Mouse (Mus musculus): ENCODE results near the gene Igsf9b. TPM values are rescaled to one million over a fixed set of nuclear protein-coding genes. Genes with fewer than 3 reads are reported as not detected.

Gene Igsf9b
- polyA plus RNA-seq, 1 experiment from 2014 or later = 3.3 TPM

DNA sequence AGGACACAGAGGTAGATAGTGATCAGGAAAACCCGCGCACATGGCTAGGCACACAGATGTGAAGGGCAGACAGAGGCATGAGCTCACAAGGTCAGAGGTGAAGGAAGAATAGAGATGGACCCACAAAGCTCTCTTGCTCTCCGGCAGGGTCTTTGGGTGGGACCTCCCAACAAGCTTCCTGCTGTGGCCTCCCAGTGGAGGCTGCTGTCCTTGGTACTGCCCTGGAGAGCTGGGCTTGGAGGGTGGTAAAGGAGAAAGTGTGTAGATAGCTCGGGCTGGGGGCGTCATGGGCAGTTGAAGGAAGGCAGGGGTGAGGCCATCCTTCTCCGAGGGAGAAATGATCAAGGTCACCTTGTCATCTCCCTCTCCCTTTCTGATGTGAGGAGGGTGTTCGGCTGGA lies 9.0 kb downstream of the Igsf9b start:
- Histone ChIP-seq H3K27me3 (replicated peaks) (peaks cover 31% of the 10 kb centered on the region), H3K4me1 (replicated peaks) (peaks cover 26% of the 10 kb centered on the region), H3K9ac (no peak overlapping the region), H3K4me2 (no peak overlapping the region), H3K4me3 (no peak overlapping the region), H3K9me3 (replicated peaks) (no peaks in the 10 kb centered on the region), H3K36me3 (no peaks in the 10 kb centered on the region), H3K27ac (ENCODE audit: poor library complexity, severe bottlenecking) (no peak overlapping the region)
- 30% methylated on average over 7 of the region's 7 CpGs for WGBS
- ATAC-seq (ENCODE audit: insufficient number of reproducible peaks, low FRiP score) = no peak

DNA sequence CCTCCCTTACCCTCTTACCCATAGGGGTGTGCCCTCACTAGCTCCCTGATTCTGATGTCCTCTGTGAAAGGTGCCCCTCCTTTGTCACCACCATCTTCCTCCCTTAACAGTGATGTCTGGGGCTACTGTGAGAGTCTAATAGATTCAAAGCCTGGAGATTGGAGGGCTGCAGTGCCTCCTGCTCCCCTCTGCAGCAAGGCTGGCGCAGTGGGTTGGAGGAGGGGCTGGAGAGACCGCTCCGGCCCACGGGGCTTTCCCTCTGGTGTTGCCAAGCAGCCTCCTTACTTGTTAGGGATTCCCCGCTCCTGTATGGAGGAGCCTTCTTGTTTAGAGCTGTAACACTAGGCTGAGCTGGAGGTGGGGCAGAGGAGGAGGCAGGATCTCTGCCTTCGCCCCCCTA lies 9.6 kb downstream of the Igsf9b start:
- Histone ChIP-seq H3K27ac (ENCODE audit: poor library complexity, severe bottlenecking) (no peak overlapping the region), H3K9me3 (replicated peaks) (no peaks in the 10 kb centered on the region), H3K9ac (no peak overlapping the region), H3K4me1 (replicated peaks) (peaks cover 24% of the 10 kb centered on the region), H3K36me3 (no peaks in the 10 kb centered on the region), H3K4me2 (no peak overlapping the region), H3K4me3 (no peak overlapping the region), H3K27me3 (replicated peaks) (peaks cover 27% of the 10 kb centered on the region)
- ATAC-seq (ENCODE audit: insufficient number of reproducible peaks, low FRiP score) = no peak
- 35% methylated on average over 6 of the region's 6 CpGs for whole genome bisulfite sequencing

DNA sequence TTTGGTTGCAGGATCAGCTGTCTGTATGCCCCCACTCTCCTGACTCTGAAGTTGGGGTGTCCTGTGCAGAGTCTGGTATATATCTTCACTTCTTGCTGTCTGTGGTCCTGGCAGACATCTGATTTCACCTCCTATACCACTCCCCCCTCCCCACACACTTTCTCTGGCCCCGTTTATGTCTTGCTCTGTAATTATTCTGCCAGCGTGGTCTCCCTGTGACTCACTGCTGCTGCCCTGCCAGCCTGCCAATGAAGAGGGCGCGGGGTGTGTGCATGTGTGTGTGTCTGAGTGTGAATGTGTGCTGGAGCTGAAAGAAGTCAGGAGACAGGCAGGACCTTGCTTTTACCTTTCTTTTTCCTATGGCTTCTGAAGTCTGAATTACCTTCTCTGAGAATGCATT lies 11.0 kb downstream of the Igsf9b start:
- Histone ChIP-seq H3K36me3 (no peaks in the 10 kb centered on the region), H3K9ac (no peak overlapping the region), H3K27ac (ENCODE audit: poor library complexity, severe bottlenecking) (no peak overlapping the region), H3K4me1 (replicated peaks) (peaks cover 10% of the 10 kb centered on the region), H3K4me2 (no peak overlapping the region), H3K27me3 (replicated peaks) (peaks cover 19% of the 10 kb centered on the region; the same call in 1 of the 2 replicates), H3K9me3 (replicated peaks) (no peaks in the 10 kb centered on the region), H3K4me3 (no peak overlapping the region)
- no peak for ATAC-seq (ENCODE audit: insufficient number of reproducible peaks, low FRiP score)
- 72% methylated on average over 4 of the region's 4 CpGs for whole genome bisulfite sequencing

DNA sequence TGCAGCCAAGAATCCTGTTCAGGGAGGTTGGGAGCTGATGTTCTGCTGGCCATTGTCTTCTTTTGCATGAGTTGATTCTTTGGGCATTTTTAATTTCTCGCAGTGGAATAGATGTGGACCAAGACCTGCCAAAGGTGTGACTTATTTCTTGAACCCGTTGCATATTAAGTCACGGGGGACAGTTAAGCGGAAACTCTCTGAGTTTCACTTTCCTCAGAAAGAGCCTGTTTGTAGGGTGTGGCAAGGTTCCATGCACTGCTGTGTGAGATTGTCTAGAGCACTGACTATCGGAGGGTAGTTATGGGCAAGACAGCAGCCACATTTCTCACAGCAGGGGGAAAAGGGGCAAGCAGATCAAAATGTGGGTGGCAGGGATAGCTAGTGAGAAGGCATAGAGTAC lies 14.4 kb downstream of the Igsf9b start:
- H3K9ac ChIP-seq = no peak overlapping the region

DNA sequence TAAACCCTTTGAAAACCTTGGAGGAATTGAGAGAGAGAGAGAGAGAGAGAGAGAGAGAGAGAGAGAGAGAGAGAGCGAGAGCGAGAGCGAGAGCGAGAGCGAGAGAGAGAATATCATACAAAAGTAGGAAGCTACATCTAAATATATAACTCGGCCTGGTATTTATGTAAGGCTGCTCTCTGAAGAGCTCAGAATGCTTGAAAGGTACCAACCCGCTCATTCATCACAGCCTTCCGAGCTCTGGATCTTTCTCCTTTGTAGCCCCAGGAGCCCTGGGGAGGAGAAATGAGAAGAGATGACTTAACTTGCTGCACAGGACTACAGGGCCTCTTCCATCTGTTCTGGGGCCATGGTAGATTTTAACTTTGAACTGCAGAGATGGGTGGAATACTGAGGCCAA lies 22.3 kb downstream of the Igsf9b start:
- no peak for ATAC-seq (ENCODE audit: insufficient number of reproducible peaks, low FRiP score)
- H3K27ac ChIP-seq (ENCODE audit: poor library complexity, severe bottlenecking) = no peak overlapping the region
- 0 out of 2 replicates have a peak, but pooled peaks cover 2% of the 10 kb centered on the region for H3K27me3 ChIP-seq (replicated peaks)
- no peaks in the 10 kb centered on the region for H3K9me3 ChIP-seq (replicated peaks)
- no peak overlapping the region for H3K4me2 ChIP-seq
- WGBS = 90% methylated on average over 8 of the region's 8 CpGs
- no peaks in the 10 kb centered on the region for H3K4me1 ChIP-seq (replicated peaks)
- no peak overlapping the region for H3K9ac ChIP-seq
- no peaks in the 10 kb centered on the region for H3K36me3 ChIP-seq
- no peak overlapping the region for H3K4me3 ChIP-seq

More for the DNA sequence above, 14.4 kb downstream of the Igsf9b start:
- Histone ChIP-seq H3K27me3 (replicated peaks) (peaks cover 3% of the 10 kb centered on the region; the same call in 1 of the 2 replicates), H3K27ac (ENCODE audit: poor library complexity, severe bottlenecking) (no peak overlapping the region), H3K4me2 (no peak overlapping the region), H3K4me3 (no peak overlapping the region), H3K36me3 (no peaks in the 10 kb centered on the region), H3K9me3 (replicated peaks) (no peaks in the 10 kb centered on the region), H3K4me1 (replicated peaks) (peaks cover 9% of the 10 kb centered on the region; the same call in 1 of the 2 replicates)
- 87% methylated on average over 5 of the region's 5 CpGs for WGBS
- no peak for ATAC-seq (ENCODE audit: insufficient number of reproducible peaks, low FRiP score)

DNA sequence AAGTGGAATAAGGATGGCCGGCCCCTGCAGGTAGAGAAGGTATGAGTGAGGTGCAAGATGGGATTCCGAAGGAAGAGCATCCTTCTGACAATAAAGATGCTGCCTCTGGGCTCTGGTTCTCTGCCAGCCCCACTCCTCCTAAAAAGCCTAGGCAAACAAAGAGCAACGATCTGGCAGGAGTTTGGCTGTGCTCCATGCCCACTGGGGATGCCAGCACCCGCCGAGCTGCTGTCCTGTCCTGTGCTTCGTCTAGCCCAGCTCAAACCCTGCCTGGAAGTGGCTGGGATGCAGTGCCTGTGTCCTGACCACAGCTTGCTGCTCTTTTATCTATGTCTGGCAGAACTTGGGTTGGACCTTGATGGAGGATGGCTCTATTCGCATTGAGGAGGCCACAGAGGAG lies 23.3 kb downstream of the Igsf9b start:
- H3K9ac ChIP-seq = no peak overlapping the region
- H3K27ac ChIP-seq (ENCODE audit: poor library complexity, severe bottlenecking) = no peak overlapping the region

DNA sequence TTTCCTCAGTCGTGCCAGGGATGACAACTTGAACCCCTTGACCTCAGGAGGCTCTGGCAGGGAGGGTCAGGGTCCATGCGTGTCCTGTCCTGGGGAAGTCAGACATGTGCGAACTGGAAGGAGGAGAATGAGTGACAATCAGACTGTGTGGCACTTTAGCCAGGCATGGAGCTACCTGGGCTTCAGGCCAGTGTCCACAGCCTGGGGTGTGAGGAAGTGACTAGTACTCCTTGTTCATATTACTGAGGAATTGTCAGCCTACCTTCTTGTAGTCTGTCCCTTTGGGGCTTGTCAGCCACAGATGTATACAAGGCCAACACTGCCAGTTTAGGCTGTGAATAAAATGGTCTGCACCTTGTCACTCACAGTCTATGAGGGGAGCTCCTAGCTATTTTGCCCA lies 24.4 kb downstream of the Igsf9b start:
- no peaks in the 10 kb centered on the region for H3K9me3 ChIP-seq (replicated peaks)
- no peak for ATAC-seq (ENCODE audit: insufficient number of reproducible peaks, low FRiP score)
- no peaks in the 10 kb centered on the region for H3K4me1 ChIP-seq (replicated peaks)
- H3K36me3 ChIP-seq = no peaks in the 10 kb centered on the region
- no peak overlapping the region for H3K4me2 ChIP-seq
- H3K9ac ChIP-seq = no peak overlapping the region
- H3K4me3 ChIP-seq = no peak overlapping the region
- no peak overlapping the region for H3K27ac ChIP-seq (ENCODE audit: poor library complexity, severe bottlenecking)
- H3K27me3 ChIP-seq (replicated peaks) = 0 out of 2 replicates have a peak, but pooled peaks cover 7% of the 10 kb centered on the region
- 77% methylated on average over 3 of the region's 3 CpGs for WGBS

More for the DNA sequence above, 23.3 kb downstream of the Igsf9b start:
- no peaks in the 10 kb centered on the region for H3K4me1 ChIP-seq (replicated peaks)
- no peaks in the 10 kb centered on the region for H3K36me3 ChIP-seq
- no peak for ATAC-seq (ENCODE audit: insufficient number of reproducible peaks, low FRiP score)
- H3K4me3 ChIP-seq = no peak overlapping the region
- H3K27me3 ChIP-seq (replicated peaks) = 0 out of 2 replicates have a peak, but pooled peaks cover 7% of the 10 kb centered on the region
- 80% methylated on average over 7 of the region's 7 CpGs for WGBS
- H3K9me3 ChIP-seq (replicated peaks) = no peaks in the 10 kb centered on the region
- no peak overlapping the region for H3K4me2 ChIP-seq

DNA sequence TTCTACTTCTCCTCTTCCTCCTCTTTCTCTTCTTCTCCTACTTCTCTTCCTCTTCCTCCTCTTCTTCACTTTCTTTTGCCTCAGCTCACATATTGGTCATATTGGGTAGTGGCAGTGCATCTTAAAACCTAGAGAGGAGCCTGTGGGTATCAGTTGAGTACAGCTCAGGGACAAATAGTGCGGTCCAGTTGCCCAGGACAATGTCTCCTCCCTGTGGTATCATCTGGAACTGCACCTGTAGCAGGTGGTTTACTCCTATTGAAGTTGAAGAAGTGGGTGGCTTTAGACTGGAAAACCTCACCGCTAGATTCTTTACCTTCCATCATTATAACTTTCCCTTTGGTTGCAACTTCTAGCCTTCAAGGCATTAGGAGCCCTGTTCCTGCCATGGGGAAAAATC lies 26.9 kb downstream of the Igsf9b start:
- Histone ChIP-seq H3K4me2 (no peak overlapping the region), H3K27ac (ENCODE audit: poor library complexity, severe bottlenecking) (no peak overlapping the region), H3K4me1 (replicated peaks) (0 out of 2 replicates have a peak, but pooled peaks cover 3% of the 10 kb centered on the region), H3K36me3 (no peaks in the 10 kb centered on the region), H3K4me3 (no peak overlapping the region), H3K27me3 (replicated peaks) (0 out of 2 replicates have a peak, but pooled peaks cover 7% of the 10 kb centered on the region), H3K9ac (no peak overlapping the region), H3K9me3 (replicated peaks) (no peaks in the 10 kb centered on the region)
- ATAC-seq (ENCODE audit: insufficient number of reproducible peaks, low FRiP score) = no peak
- WGBS = 36% methylated on average over 2 of the region's 2 CpGs

DNA sequence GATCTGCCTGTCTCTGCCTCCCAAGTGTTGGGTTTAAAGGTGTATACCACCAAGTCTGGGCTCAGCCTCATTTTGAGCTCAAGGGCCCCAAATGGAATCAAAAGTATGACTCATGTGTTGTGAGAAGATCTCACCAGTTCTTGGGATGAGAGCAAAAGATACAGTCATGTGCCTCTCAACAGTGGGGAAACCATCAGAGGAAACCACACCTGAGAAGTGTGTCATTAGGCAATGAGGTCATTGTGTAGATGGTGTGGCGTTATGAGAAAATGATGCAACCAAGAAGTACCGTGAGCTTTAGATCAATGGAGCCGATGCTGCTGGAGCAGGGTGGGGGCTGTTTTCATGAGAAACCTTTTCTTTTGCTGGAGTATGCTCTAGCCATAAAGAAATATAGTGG lies 28.6 kb downstream of the Igsf9b start:
- Histone ChIP-seq H3K27ac (ENCODE audit: poor library complexity, severe bottlenecking) (no peak overlapping the region), H3K4me3 (no peak overlapping the region), H3K4me2 (no peak overlapping the region), H3K9ac (no peak overlapping the region), H3K4me1 (replicated peaks) (0 out of 2 replicates have a peak, but pooled peaks cover 3% of the 10 kb centered on the region), H3K36me3 (no peaks in the 10 kb centered on the region), H3K27me3 (replicated peaks) (0 out of 2 replicates have a peak, but pooled peaks cover 7% of the 10 kb centered on the region), H3K9me3 (replicated peaks) (no peaks in the 10 kb centered on the region)
- ATAC-seq (ENCODE audit: insufficient number of reproducible peaks, low FRiP score) = no peak
- WGBS = 84% methylated on average over 3 of the region's 3 CpGs

DNA sequence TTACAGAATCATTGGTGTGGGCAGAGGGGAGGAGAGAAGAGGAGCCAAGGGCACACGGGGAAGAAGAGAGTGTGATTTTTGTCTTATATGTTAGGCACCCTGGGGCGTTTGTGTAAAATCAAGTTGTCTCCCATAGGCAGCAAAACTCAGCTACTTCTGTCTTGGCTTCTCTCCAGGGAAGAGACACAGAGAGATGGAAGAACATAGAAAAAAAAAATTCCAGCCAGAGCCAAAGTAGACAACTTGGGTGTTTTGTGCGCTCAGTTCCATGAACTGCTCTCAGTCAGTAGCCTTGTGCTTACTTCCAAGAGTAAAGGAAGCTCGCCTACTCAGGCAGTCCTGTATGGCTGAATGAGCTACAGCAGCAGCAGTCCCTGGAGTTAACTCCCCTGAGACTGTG lies 31.4 kb downstream of the Igsf9b start:
- ATAC-seq (ENCODE audit: insufficient number of reproducible peaks, low FRiP score) = no peak
- H3K27me3 ChIP-seq (replicated peaks) = 0 out of 2 replicates have a peak, but pooled peaks cover 5% of the 10 kb centered on the region
- 0 out of 2 replicates have a peak, but pooled peaks cover 3% of the 10 kb centered on the region for H3K4me1 ChIP-seq (replicated peaks)
- WGBS = 62% methylated on average over 4 of the region's 4 CpGs
- H3K9ac ChIP-seq = no peak overlapping the region
- no peak overlapping the region for H3K27ac ChIP-seq (ENCODE audit: poor library complexity, severe bottlenecking)
- no peak overlapping the region for H3K4me3 ChIP-seq
- no peak overlapping the region for H3K4me2 ChIP-seq
- no peaks in the 10 kb centered on the region for H3K9me3 ChIP-seq (replicated peaks)
- H3K36me3 ChIP-seq = 0 out of 2 replicates have a peak, but pooled peaks cover 5% of the 10 kb centered on the region

DNA sequence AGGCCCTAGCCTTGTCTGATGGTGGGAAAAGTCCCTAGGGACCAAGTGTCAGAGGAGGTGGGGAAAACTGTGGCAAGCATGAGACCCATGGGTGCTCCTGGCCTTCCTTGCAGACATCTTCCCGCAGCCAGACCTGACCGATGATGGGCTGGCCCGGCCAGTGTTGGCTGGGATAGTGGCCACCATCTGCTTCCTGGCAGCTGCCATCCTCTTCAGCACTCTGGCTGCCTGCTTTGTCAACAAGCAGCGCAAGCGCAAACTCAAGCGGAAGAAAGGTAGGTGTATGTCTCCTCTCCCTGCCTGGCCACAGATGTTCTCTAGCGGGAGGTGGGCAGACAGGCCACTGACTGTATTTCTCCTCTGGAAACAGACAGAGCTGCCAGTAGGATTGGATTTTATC lies 32.5 kb downstream of the Igsf9b start:
- no peak for ATAC-seq (ENCODE audit: insufficient number of reproducible peaks, low FRiP score)
- Histone ChIP-seq H3K4me1 (replicated peaks) (0 out of 2 replicates have a peak, but pooled peaks cover 3% of the 10 kb centered on the region), H3K27ac (ENCODE audit: poor library complexity, severe bottlenecking) (no peak overlapping the region), H3K9me3 (replicated peaks) (no peaks in the 10 kb centered on the region), H3K27me3 (replicated peaks) (0 out of 2 replicates have a peak, but pooled peaks cover 4% of the 10 kb centered on the region), H3K36me3 (0 out of 2 replicates have a peak, but pooled peaks cover 5% of the 10 kb centered on the region), H3K9ac (no peak overlapping the region), H3K4me3 (no peak overlapping the region), H3K4me2 (no peak overlapping the region)
- 93% methylated on average over 7 of the region's 7 CpGs for WGBS

DNA sequence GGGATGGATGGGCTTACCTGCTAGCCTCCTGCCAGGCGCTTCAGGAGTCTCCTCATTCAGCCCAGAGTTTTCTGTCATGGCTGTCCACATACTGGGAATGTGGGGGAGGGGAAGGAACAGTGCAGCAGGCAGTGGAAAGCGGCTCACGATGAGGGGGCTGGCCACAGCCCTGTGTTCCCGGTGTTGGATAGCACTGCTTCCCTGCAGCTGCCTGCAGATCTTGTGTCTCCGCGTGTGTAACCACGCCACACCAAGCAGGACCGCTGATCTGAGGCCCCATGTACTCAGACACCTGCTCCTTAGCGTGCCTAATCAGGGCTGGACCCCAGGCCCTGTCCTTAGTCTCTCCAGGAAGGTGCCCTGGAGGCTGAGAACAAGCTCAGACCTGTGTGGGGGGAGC lies 35.9 kb downstream of the Igsf9b start:
- Histone ChIP-seq H3K9ac (no peak overlapping the region), H3K4me2 (no peak overlapping the region), H3K4me3 (no peak overlapping the region), H3K9me3 (replicated peaks) (no peaks in the 10 kb centered on the region), H3K27ac (ENCODE audit: poor library complexity, severe bottlenecking) (no peak overlapping the region), H3K36me3 (0 out of 2 replicates have a peak, but pooled peaks cover 5% of the 10 kb centered on the region), H3K4me1 (replicated peaks) (0 out of 2 replicates have a peak, but pooled peaks cover 3% of the 10 kb centered on the region), H3K27me3 (replicated peaks) (no peaks in the 10 kb centered on the region)
- ATAC-seq (ENCODE audit: insufficient number of reproducible peaks, low FRiP score) = no peak; the same call in 1 of the 2 replicates
- WGBS = 78% methylated on average over 9 of the region's 9 CpGs
